Mouse (Mus musculus) C3H10T1/2 (cell line): ENCODE data around the gene Foxs1. TPM values are rescaled to one million over a fixed set of nuclear protein-coding genes. Genes with fewer than 3 reads are reported as not detected.

Source experiments
- polyA plus RNA-seq, 2 experiments: library from polyadenylated mRNA; unstranded; fragments of >200 nt; fragmentation: generic; extraction: Trizol; gene quantifications; one replicate each; pipeline ENCODE4 v1.2.1; 2012; ENCODE audit warnings: missing spikeins in 2 of 2

The Foxs1 gene
- 1 to 10 TPM; 2.9 to 4.0 TPM for polyA plus RNA-seq

DNA sequence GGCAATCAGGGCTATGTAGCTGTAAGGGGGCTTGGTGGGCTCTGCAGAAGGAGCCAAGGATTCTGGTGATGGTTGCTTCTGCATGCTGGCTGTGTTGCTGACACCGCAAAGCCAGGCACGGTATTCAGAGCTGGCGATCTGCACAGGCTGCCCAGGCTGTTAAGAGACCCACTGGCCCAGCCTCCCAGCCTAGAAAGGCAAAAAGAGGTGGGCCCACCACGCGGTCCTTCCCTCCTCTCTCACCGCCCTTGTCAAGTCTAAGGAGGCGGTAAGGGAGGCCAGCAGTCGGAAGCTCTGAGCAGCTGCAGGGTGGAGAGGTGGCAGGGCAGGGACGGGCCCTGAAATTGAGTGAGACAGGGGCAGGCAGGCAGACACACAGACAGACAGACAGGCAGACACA lies at the start of gene Foxs1:
Gene Foxs1 (minus strand): TSS at position 161 of the 400 bp plus-strand sequence.

GRCm38 (mm10) chr2:152962091-152962793 lies 29.2 kb upstream of the Foxs1 start, which contains the start of gene Ttll9:
Ttll9 (plus strand) TSS chr2:152962485.

GRCm38 (mm10) chr2:152951065-152951849 lies 18.2 kb upstream of the Foxs1 start, which contains the start of gene Dusp15:
Dusp15 (minus strand) TSS chr2:152951698.

DNA sequence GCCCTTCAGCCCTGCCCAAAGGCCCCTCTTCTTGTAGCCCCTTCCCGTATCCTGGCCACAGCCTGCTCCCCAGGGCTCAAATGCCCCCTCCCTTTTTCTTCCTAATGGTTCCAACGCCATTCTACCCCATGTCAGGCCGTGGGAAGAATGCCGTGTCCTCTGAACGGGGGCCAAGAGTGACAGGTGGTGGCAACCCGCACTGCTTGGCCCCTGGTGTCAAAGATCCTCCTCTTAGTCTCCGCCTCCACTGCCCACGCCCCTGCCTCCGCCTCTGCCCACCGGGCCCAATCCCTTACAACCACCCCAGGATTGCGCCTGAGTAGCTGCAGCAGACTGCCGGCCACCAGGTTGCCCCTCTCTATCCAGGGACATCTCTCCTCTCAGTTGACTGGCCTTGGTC lies 22.0 kb downstream of the Foxs1 start, which contains the start of gene Mylk2:
Gene Mylk2 (plus strand): TSS at position 322 of the 400 bp plus-strand sequence.

Other genes starting within 250 kb of the Foxs1 start
- gene Mcts2, start 246.2 kb downstream of the Foxs1 start, polyA plus RNA-seq, result 10 to 100 TPM in 1 of 2 experiments, 1 to 10 TPM in 1; 6.8 to 12.6 TPM
- 100 to 1,000 TPM in 1 of 2 experiments, 10 to 100 TPM in 1; 99.1 to 172 TPM for gene Id1, start 197.0 kb downstream of the Foxs1 start, polyA plus RNA-seq
- gene Cox4i2, start 179.0 kb downstream of the Foxs1 start, polyA plus RNA-seq, result 1 to 10 TPM in 1 of 2 experiments, under 1 TPM in 1; 0.66 to 1.0 TPM
- gene Bcl2l1, start 101.5 kb downstream of the Foxs1 start, polyA plus RNA-seq, result 10 to 100 TPM; 35.1 to 54.7 TPM
- 10 to 100 TPM in 1 of 2 experiments, 1 to 10 TPM in 1; 7.6 to 48.4 TPM for gene Tpx2, start 85.2 kb downstream of the Foxs1 start, polyA plus RNA-seq
- under 1 TPM; 0.14 to 0.44 TPM for gene Mylk2, start 21.9 kb downstream of the Foxs1 start, polyA plus RNA-seq
- gene Dusp15, start 18.5 kb upstream of the Foxs1 start, polyA plus RNA-seq, result 1 to 10 TPM in 1 of 2 experiments, under 1 TPM in 1; 0.47 to 4.1 TPM
- under 1 TPM; 0.08 TPM for gene Ttll9, start 29.3 kb upstream of the Foxs1 start, polyA plus RNA-seq
- 100 to 1,000 TPM in 1 of 2 experiments, 10 to 100 TPM in 1; 33.9 to 135 TPM for gene Pdrg1, start 82.2 kb upstream of the Foxs1 start, polyA plus RNA-seq
- not detected for gene Xkr7, start 98.6 kb upstream of the Foxs1 start, polyA plus RNA-seq
- gene Ccm2l, start 132.7 kb upstream of the Foxs1 start, polyA plus RNA-seq, result not detected
- under 1 TPM in 1 of 2 experiments, not detected in 1; 0.06 TPM for gene Hck, start 175.3 kb upstream of the Foxs1 start, polyA plus RNA-seq
- gene Tm9sf4, start 228.1 kb upstream of the Foxs1 start, polyA plus RNA-seq, result 10 to 100 TPM; 22.6 to 83.6 TPM